Mouse (Mus musculus) adrenal gland, adult (tissue): ENCODE measurements around the gene Batf3.
"Not testable (repeated sequence)": the region's sequence is repeated elsewhere in the genome, so short reads cannot be mapped to it uniquely, and the experiment has no call there.

Experiments used
- DNase-seq, 2 experiments: peaks; one replicate each; pipeline ENCODE4 v3.0.0; 2022 to 2023; ENCODE audit warnings: low spot score in 1 of 2; ENCODE audit not compliant: inconsistent age in 2 of 2

Batf3 gene

GRCm38 (mm10) chr1:191125811-191126638, 28.4 kb downstream of the Batf3 start:
- DNase-seq, result peak; percentile 64 to 86

- DNase-seq, result no peak
Measured at GRCm38 (mm10) chr1:191131692-191132091, 34.0 kb downstream of the Batf3 start.

- DNase-seq, result no peak
Measured at GRCm38 (mm10) chr1:191132240-191132639, 34.6 kb downstream of the Batf3 start.

GRCm38 (mm10) chr1:191132934-191133333, 35.3 kb downstream of the Batf3 start:
- DNase-seq, result no peak

- DNase-seq, result no peak
Measured at GRCm38 (mm10) chr1:191135406-191135805, 37.8 kb downstream of the Batf3 start.

- no peak for DNase-seq
Measured at GRCm38 (mm10) chr1:191138436-191138835, 40.8 kb downstream of the Batf3 start.

GRCm38 (mm10) chr1:191138874-191139495, 41.3 kb downstream of the Batf3 start:
- no peak for DNase-seq

- DNase-seq, result no peak
Measured at GRCm38 (mm10) chr1:191140983-191141382, 43.3 kb downstream of the Batf3 start.

- not testable (repeated sequence) for DNase-seq
Measured at GRCm38 (mm10) chr1:191149489-191149888, 51.8 kb downstream of the Batf3 start.

GRCm38 (mm10) chr1:191150924-191151605, 53.4 kb downstream of the Batf3 start:
- DNase-seq, result no peak

GRCm38 (mm10) chr1:191153052-191153451, 55.4 kb downstream of the Batf3 start:
- DNase-seq, result peak; percentile 33 to 81

GRCm38 (mm10) chr1:191154314-191154713, 56.7 kb downstream of the Batf3 start:
- no peak for DNase-seq
